Mouse (Mus musculus): ENCODE results near the gene Ubac2. TPM values are rescaled to one million over a fixed set of nuclear protein-coding genes. Genes with fewer than 3 reads are reported as not detected.

Gene Ubac2
- total and polyA plus RNA-seq, 3 experiments, result 32.8 to 40.1 (median 35.5) TPM

DNA sequence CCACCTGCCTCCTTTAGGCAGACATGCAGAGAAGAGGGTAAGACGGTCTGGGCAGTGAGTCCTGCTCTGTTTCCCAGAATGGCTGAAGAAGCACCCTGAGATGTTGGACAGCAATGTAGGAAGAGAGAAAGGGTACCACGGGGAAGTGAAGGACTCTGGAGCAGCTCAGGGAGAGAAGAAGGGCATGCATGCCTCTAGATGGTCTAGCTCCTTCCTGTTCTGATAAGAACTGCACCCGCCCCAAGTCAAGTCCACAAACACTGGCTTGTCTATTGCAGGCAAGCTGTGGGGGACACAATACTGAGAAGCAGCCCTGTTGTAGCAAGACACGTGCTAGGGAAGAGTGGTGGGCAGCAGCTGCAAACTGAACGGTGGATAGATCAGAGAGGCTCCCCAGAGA is 133.8 kb downstream of the Ubac2 start:
- Histone ChIP-seq H3K4me3 (replicated peaks in 1 of 3; ENCODE audit: low read depth in 2 of 3, low read length in 2 of 3, poor library complexity in 1 of 3) (no peak overlapping the region), H3K9ac (ENCODE audit: insufficient read depth, low read depth) (no peak overlapping the region), H3K4me1 (ENCODE audit: control insufficient read depth in 1 of 2, insufficient read depth in 2 of 2) (peaks cover 14 to 68% of the 10 kb centered on the region in 2 experiments; a peak in 3 of 4 replicates), H3K27ac (ENCODE audit: insufficient read depth, low read depth) (no peak overlapping the region), H3K36me3 (replicated peaks in 1 of 2; ENCODE audit: control insufficient read depth in 1 of 2, insufficient read depth in 1 of 2, low read length in 1 of 2) (peaks cover 15 to 55% of the 10 kb centered on the region in 2 experiments), H3K27me3 (replicated peaks) (no peaks in the 10 kb centered on the region), H3K79me2 (replicated peaks; ENCODE audit: control insufficient read depth, extremely low read depth, insufficient read depth, poor library complexity, severe bottlenecking) (no peaks in the 10 kb centered on the region), H3K4me2 (ENCODE audit: insufficient read depth, low read depth, poor library complexity, severe bottlenecking) (no peak overlapping the region), H3K9me3 (replicated peaks; ENCODE audit: low read length) (no peaks in the 10 kb centered on the region)
- TF ChIP-seq ZC3H11A (IDR thresholded peaks at IDR 0.05; ENCODE audit: low read depth, low read length) (no peak), ZMIZ1 (IDR thresholded peaks at IDR 0.05; ENCODE audit: low read depth, low read length) (no peak), ZKSCAN1 (IDR thresholded peaks at IDR 0.05; ENCODE audit: borderline replicate concordance, low read depth, low read length) (no peak)
- DNase-seq (ENCODE audit: extremely low read depth), result no peak
- dilution Hi-C loops (cut with MboI; ENCODE audit: extremely low pct_ligation_motif_present, extremely low pct_unique_long_range_greater_than_20kb, low sequenced_read_pairs), result no loop called here
- in situ Hi-C loops (cut with MboI; ENCODE audit: low pct_ligation_motif_present, low pct_unique_long_range_greater_than_20kb, low sequenced_read_pairs), result no loop called here

DNA sequence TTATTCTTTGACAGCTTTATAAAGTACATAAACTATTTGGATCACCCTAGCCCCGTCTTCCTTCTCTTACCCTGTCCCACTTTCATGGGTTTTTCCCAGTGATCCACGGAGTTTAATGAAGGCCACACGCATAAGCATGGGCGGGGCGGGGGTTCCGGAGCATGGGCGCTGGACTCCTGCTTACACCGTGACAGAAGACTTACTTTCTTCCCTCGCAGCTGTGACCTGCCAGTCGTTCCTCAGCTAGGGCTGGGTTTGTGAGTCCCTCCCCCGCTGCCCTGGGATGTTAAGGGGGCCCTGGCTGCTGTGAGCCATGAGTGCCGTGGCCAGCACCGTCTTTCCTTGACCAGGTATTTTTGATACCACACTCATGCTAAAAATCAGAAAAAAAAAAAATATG is 134.4 kb downstream of the Ubac2 start:
- Histone ChIP-seq H3K27ac (ENCODE audit: insufficient read depth, low read depth) (no peak overlapping the region), H3K9me3 (replicated peaks; ENCODE audit: low read length) (no peaks in the 10 kb centered on the region), H3K4me1 (ENCODE audit: control insufficient read depth in 1 of 2, insufficient read depth in 2 of 2) (peaks cover 14 to 75% of the 10 kb centered on the region in 2 experiments; a peak in 3 of 4 replicates), H3K27me3 (replicated peaks) (no peaks in the 10 kb centered on the region), H3K79me2 (replicated peaks; ENCODE audit: control insufficient read depth, extremely low read depth, insufficient read depth, poor library complexity, severe bottlenecking) (no peaks in the 10 kb centered on the region), H3K4me3 (replicated peaks in 1 of 3; ENCODE audit: low read depth in 2 of 3, low read length in 2 of 3, poor library complexity in 1 of 3) (no peak overlapping the region), H3K4me2 (ENCODE audit: insufficient read depth, low read depth, poor library complexity, severe bottlenecking) (no peak overlapping the region), H3K36me3 (replicated peaks in 1 of 2; ENCODE audit: control insufficient read depth in 1 of 2, insufficient read depth in 1 of 2, low read length in 1 of 2) (peaks cover 15 to 55% of the 10 kb centered on the region in 2 experiments), H3K9ac (ENCODE audit: insufficient read depth, low read depth) (no peak overlapping the region)
- in situ Hi-C loops (cut with MboI; ENCODE audit: low pct_ligation_motif_present, low pct_unique_long_range_greater_than_20kb, low sequenced_read_pairs) (no loop called here), dilution Hi-C loops (cut with MboI; ENCODE audit: extremely low pct_ligation_motif_present, extremely low pct_unique_long_range_greater_than_20kb, low sequenced_read_pairs) (no loop called here)
- TF ChIP-seq ZMIZ1 (IDR thresholded peaks at IDR 0.05; ENCODE audit: low read depth, low read length) (no peak), POLR2A (IDR thresholded peaks at IDR 0.05; ENCODE audit: low read depth, low read length) (no peak), JUND (conservative IDR thresholded peaks at IDR 0.05; ENCODE audit: low read depth, low read length) (no peak), SIN3A (IDR thresholded peaks at IDR 0.05; ENCODE audit: low read length) (no peak), KAT2A (IDR thresholded peaks at IDR 0.05; ENCODE audit: insufficient replicate concordance, low read length) (no peak), USF1 (IDR thresholded peaks at IDR 0.05; ENCODE audit: low read depth, low read length) (no peak), IRF4 (IDR thresholded peaks at IDR 0.05; ENCODE audit: low read depth, low read length) (no peak), SMC3 (IDR thresholded peaks at IDR 0.05; ENCODE audit: low read depth, low read length) (no peak), TBP (conservative IDR thresholded peaks at IDR 0.05; ENCODE audit: low read depth, low read length) (no peak), NRF1 (IDR thresholded peaks at IDR 0.05; ENCODE audit: low read depth, low read length) (no peak), CHD1 (IDR thresholded peaks at IDR 0.05; ENCODE audit: low read depth, low read length) (no peak), CHD2 (IDR thresholded peaks at IDR 0.05; ENCODE audit: low read length) (no peak), MAX (IDR thresholded peaks at IDR 0.05; ENCODE audit: low read length) (no peak), ELF1 (IDR thresholded peaks at IDR 0.05; ENCODE audit: low read depth, low read length) (no peak), MAZ (IDR thresholded peaks at IDR 0.05; ENCODE audit: low read depth, low read length) (no peak)
- no peak for DNase-seq (ENCODE audit: extremely low read depth)

Measured in CH12.LX (cell line).